In genomic region chr16:97778353-97779025, GRCm38 (mm10) we compare ENCODE assay signal across 8 mouse cellular contexts. TPM values are rescaled to one million over a fixed set of nuclear protein-coding genes. Genes with fewer than 3 reads are reported as not detected.
A peak's percentile ranks its signal among the peaks of the same experiment; 100 is the strongest.
DNase-seq lines count a peak whose midpoint lies in the region; ATAC-seq and TF ChIP-seq lines count a peak whose summit lies in the region.

No protein-coding gene starts in this region.

- no peak for TF ChIP-seq POLR2A in bone marrow macrophage, adult 2 months (IDR thresholded peaks at IDR 0.05; ENCODE audit: borderline replicate concordance, low read depth, low read length)
- TF ChIP-seq POLR2A in limb, embryonic 14.5 days (IDR thresholded peaks at IDR 0.05; ENCODE audit: borderline replicate concordance, extremely low read depth, insufficient read depth, insufficient read length) = no peak

- WGBS in heart, embryonic 10.5 days = 39% methylated on average over 15 of the region's 15 CpGs
- 38% methylated on average over 15 of the region's 15 CpGs for WGBS in kidney, embryonic 14.5 days
- 33% methylated on average over 15 of the region's 15 CpGs for WGBS in limb, embryonic 14.5 days

- ATAC-seq in erythroblast, adult 5-6 weeks (replicated peaks; ENCODE audit: low FRiP score, poor library complexity, severe bottlenecking) = peak; percentile 78
- ATAC-seq in kidney, embryonic 14.5 days (ENCODE audit: low FRiP score, low TSS enrichment) = peak; percentile 83
- ATAC-seq in limb, embryonic 14.5 days (ENCODE audit: low FRiP score, low read depth) = peak; percentile 78
- ATAC-seq in monocyte, adult 5-6 weeks (replicated peaks; ENCODE audit: insufficient number of reproducible peaks, low FRiP score, low TSS enrichment, poor library complexity, severe bottlenecking) = 0 out of 2 replicates have a peak, but pooled peaks have one; percentile 56

- no peak overlapping the region for H3K4me3 ChIP-seq in bone marrow macrophage, adult 2 months (ENCODE audit: insufficient read depth, low read length)
- H3K4me3 ChIP-seq in heart, embryonic 10.5 days = 0 out of 2 replicates have a peak overlapping the region, but pooled peaks have one; percentile 20
- no peak overlapping the region for H3K4me3 ChIP-seq in kidney, embryonic 14.5 days (ENCODE audit: low read length)
- no peak overlapping the region for H3K4me3 ChIP-seq in limb, embryonic 14.5 days (replicated peaks; ENCODE audit: low read length)

- TF ChIP-seq CTCF in bone marrow macrophage, adult 2 months (IDR thresholded peaks at IDR 0.05; ENCODE audit: low read depth, low read length) = peak; percentile 60

- no peak overlapping the region for H3K27ac ChIP-seq in bone marrow macrophage, adult 2 months (ENCODE audit: insufficient read depth, low read depth, low read length)
- H3K27ac ChIP-seq in heart, embryonic 10.5 days = no peak overlapping the region
- no peak overlapping the region for H3K27ac ChIP-seq in kidney, embryonic 14.5 days (ENCODE audit: low read depth, low read length)
- no peak overlapping the region; the same call in 1 of the 2 replicates for H3K27ac ChIP-seq in limb, embryonic 14.5 days (replicated peaks; ENCODE audit: low read depth, low read length)

- H3K4me1 ChIP-seq in bone marrow macrophage, adult 2 months (ENCODE audit: control insufficient read depth, insufficient read depth, low read length) = no peaks in the 10 kb centered on the region
- H3K4me1 ChIP-seq in heart, embryonic 10.5 days = 0 out of 2 replicates have a peak, but pooled peaks cover 4% of the 10 kb centered on the region
- no peaks in the 10 kb centered on the region for H3K4me1 ChIP-seq in kidney, embryonic 14.5 days (ENCODE audit: control insufficient read depth, insufficient read depth, low read length)
- no peaks in the 10 kb centered on the region for H3K4me1 ChIP-seq in limb, embryonic 14.5 days (ENCODE audit: control insufficient read depth, insufficient read depth, low read length)

- DNase-seq in B cell, adult 2 months = peak; percentile 69 to 71
- DNase-seq in heart, embryonic 10.5 days (ENCODE audit: low spot score) = peak; percentile 83
- DNase-seq in limb, embryonic 14.5 days (ENCODE audit: low spot score) = peak; percentile 81
- peak; percentile 63 to 83 for DNase-seq in spleen, postnatal 4 days (ENCODE audit: low spot score in 2 of 2)

- no peak overlapping the region for H3K9ac ChIP-seq in kidney, embryonic 14.5 days (ENCODE audit: low read depth, low read length)
- no peak overlapping the region for H3K9ac ChIP-seq in limb, embryonic 14.5 days (ENCODE audit: low read depth, low read length, severe bottlenecking)

- no peaks in the 10 kb centered on the region for H3K36me3 ChIP-seq in heart, embryonic 10.5 days
- H3K36me3 ChIP-seq in kidney, embryonic 14.5 days (ENCODE audit: control insufficient read depth, insufficient read depth, low read length) = no peaks in the 10 kb centered on the region
- H3K36me3 ChIP-seq in limb, embryonic 14.5 days (ENCODE audit: control insufficient read depth, insufficient read depth, low read length) = no peaks in the 10 kb centered on the region

- H3K9me3 ChIP-seq in heart, embryonic 10.5 days = no peaks in the 10 kb centered on the region
- H3K9me3 ChIP-seq in kidney, embryonic 14.5 days (ENCODE audit: control insufficient read depth, low read length) = no peaks in the 10 kb centered on the region
- H3K9me3 ChIP-seq in limb, embryonic 14.5 days (ENCODE audit: control insufficient read depth, low read length) = no peaks in the 10 kb centered on the region

- H3K4me2 ChIP-seq in kidney, embryonic 14.5 days (replicated peaks; ENCODE audit: low read depth, low read length) = peak overlapping the region; percentile 21; the same call in 1 of the 2 replicates
- H3K4me2 ChIP-seq in limb, embryonic 14.5 days (replicated peaks; ENCODE audit: low read depth, low read length, severe bottlenecking) = peak overlapping the region; percentile 37

- no peaks in the 10 kb centered on the region for H3K27me3 ChIP-seq in heart, embryonic 10.5 days (ENCODE audit: insufficient read depth, poor library complexity, severe bottlenecking)
- H3K27me3 ChIP-seq in kidney, embryonic 14.5 days (ENCODE audit: control insufficient read depth, insufficient read depth, low read length) = no peaks in the 10 kb centered on the region
- H3K27me3 ChIP-seq in limb, embryonic 14.5 days (ENCODE audit: control insufficient read depth, insufficient read depth, low read length) = no peaks in the 10 kb centered on the region

RNA-seq across cellular contexts. Expression of gene Ripk4, which starts 14.9 kb away (rescaled TPM):
- polyA plus RNA-seq in bone marrow macrophage, adult 2 months (2012; ENCODE audit: insufficient read depth, insufficient read length, missing spikeins) = not detected in 2 replicates
- not detected in 2 replicates for total RNA-seq in erythroblast, adult 5-6 weeks (2015; ENCODE audit: low replicate concordance)
- not detected in 2 replicates for total RNA-seq in erythroblast, adult 5-6 weeks (2017; ENCODE audit: low replicate concordance)
- polyA plus RNA-seq in heart, embryonic 10.5 days (2016; fragmentation: Nextera tagmentation; extraction: Ambion mirVana) = 4.8 and 5.4 TPM in 2 replicates
- 4.6 and 7.7 TPM in 2 replicates for polyA plus RNA-seq in kidney, embryonic 14.5 days (2014; fragmentation: Nextera tagmentation; extraction: Ambion mirVana)
- 7.6 and 8.3 TPM in 2 replicates for polyA plus RNA-seq in limb, embryonic 14.5 days (2012; rRNA removed)
- polyA plus RNA-seq in limb, embryonic 14.5 days (2014; fragmentation: Nextera tagmentation; extraction: Ambion mirVana) = 17.2 and 20.3 TPM in 2 replicates
- total RNA-seq in monocyte, adult 5-6 weeks (2017) = not detected in 3 replicates
